Mouse (Mus musculus): ENCODE measurements around the gene Ndufb10.

DNA sequence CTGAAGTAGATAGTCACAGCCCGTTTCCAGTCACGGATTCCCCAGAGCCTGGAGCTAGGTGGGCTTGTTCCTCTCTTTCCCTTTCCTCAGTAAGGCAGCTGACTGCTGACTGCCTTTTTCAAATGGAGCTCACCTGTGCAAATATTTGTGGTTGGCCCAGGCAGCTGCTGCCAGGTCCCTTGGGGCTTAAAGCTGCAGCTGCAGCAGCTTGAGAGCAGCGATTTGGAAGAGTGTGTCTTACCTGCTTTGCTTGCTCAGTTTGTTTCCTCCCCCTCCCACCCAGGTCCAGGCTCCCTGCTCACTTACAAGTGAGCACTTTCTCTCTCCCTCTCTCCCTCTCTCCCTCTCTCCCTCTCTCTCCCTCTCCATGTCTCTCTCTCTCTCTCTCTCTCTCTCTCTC, 44.9 kb upstream of the Ndufb10 start:
- TF ChIP-seq CTCF (IDR thresholded peaks at IDR 0.05; ENCODE audit: extremely low read depth, insufficient read depth, insufficient read length, insufficient replicate concordance) = no peak
- TF ChIP-seq POLR2A (IDR thresholded peaks at IDR 0.05; ENCODE audit: low read depth, low read length) = no peak
